Mouse (Mus musculus) myocyte (in vitro differentiated cells): ENCODE data around the gene Ncor2. TPM values are rescaled to one million over a fixed set of nuclear protein-coding genes. Genes with fewer than 3 reads are reported as not detected.
A peak's percentile ranks its signal among the peaks of the same experiment; 100 is the strongest.

ENCODE experiments used
- H3K27me3 ChIP-seq: one replicate; pipeline ENCODE4 v1.6.1; 2011; ENCODE audit not compliant: control insufficient read depth, insufficient read depth, insufficient read length
- H3K36me3 ChIP-seq: one replicate; pipeline ENCODE4 v1.6.1; 2011; ENCODE audit not compliant: control insufficient read depth, insufficient read depth
- H3K4me2 ChIP-seq: one replicate; pipeline ENCODE4 v1.6.1; 2011; ENCODE audit warnings: low read depth, control low read depth
- H3K4me3 ChIP-seq: one replicate; pipeline ENCODE4 v1.5.1; 2011; ENCODE audit warnings: mild to moderate bottlenecking, control low read depth, moderate library complexity
- H3K79me2 ChIP-seq: one replicate; pipeline ENCODE4 v1.6.1; 2011; ENCODE audit not compliant: control insufficient read depth, insufficient read depth
- H3ac ChIP-seq: one replicate; pipeline ENCODE4 v1.6.1; 2011; ENCODE audit not compliant: control insufficient read depth, insufficient read length
- CEBPB ChIP-seq: IDR thresholded peaks from 2 replicates; pipeline ENCODE4 v1.6.1; 2011; ENCODE audit warnings: mild to moderate bottlenecking, moderate library complexity; ENCODE audit not compliant: poor library complexity, insufficient read depth, severe bottlenecking
- E2F4 ChIP-seq: IDR thresholded peaks from one replicate; pipeline ENCODE4 v1.6.1; 2011; ENCODE audit warnings: mild to moderate bottlenecking, control low read depth, moderate library complexity; ENCODE audit not compliant: insufficient read depth
- MAX ChIP-seq: IDR thresholded peaks from one replicate; pipeline ENCODE4 v1.6.1; 2011; ENCODE audit warnings: low read depth, mild to moderate bottlenecking, control low read depth
- MYOD1 ChIP-seq, 3 experiments: IDR thresholded peaks; one replicate each; pipeline ENCODE4 v1.6.1; 2011; ENCODE audit warnings: control low read depth in 2 of 3, low read depth in 2 of 3, mild to moderate bottlenecking in 2 of 3, moderate library complexity in 1 of 3; ENCODE audit not compliant: insufficient read length in 2 of 3, control insufficient read depth in 1 of 3
- MYOG ChIP-seq, 3 experiments: IDR thresholded peaks; one replicate each; pipeline ENCODE4 v1.6.1; 2011; ENCODE audit warnings: control low read depth in 2 of 3, low read depth in 2 of 3, mild to moderate bottlenecking in 2 of 3; ENCODE audit not compliant: insufficient read length in 2 of 3, control insufficient read depth in 1 of 3, insufficient read depth in 1 of 3
- POLR2A ChIP-seq: IDR thresholded peaks from one replicate; pipeline ENCODE4 v1.6.1; 2011; ENCODE audit warnings: low read depth, mild to moderate bottlenecking, control low read depth, moderate library complexity; ENCODE audit not compliant: insufficient read length
- POLR2AphosphoS2 ChIP-seq: IDR thresholded peaks from one replicate; pipeline ENCODE4 v1.6.1; 2011; ENCODE audit warnings: low read depth, control low read depth; ENCODE audit not compliant: insufficient read length
- REST ChIP-seq: IDR thresholded peaks from one replicate; pipeline ENCODE4 v1.6.1; 2011; ENCODE audit warnings: mild to moderate bottlenecking, control low read depth, moderate library complexity; ENCODE audit not compliant: insufficient read depth, insufficient read length
- SRF ChIP-seq: IDR thresholded peaks from one replicate; pipeline ENCODE4 v1.6.1; 2011; ENCODE audit warnings: low read depth; ENCODE audit not compliant: control insufficient read depth, insufficient read length
- TCF12 ChIP-seq: IDR thresholded peaks from one replicate; pipeline ENCODE4 v1.6.1; 2011; ENCODE audit warnings: mild to moderate bottlenecking, control low read depth; ENCODE audit not compliant: poor library complexity, insufficient read depth, severe bottlenecking
- TCF3 ChIP-seq: IDR thresholded peaks from one replicate; pipeline ENCODE4 v1.6.1; 2011; ENCODE audit warnings: low read depth, control low read depth; ENCODE audit not compliant: insufficient read length
- USF1 ChIP-seq: IDR thresholded peaks from one replicate; pipeline ENCODE4 v1.6.1; 2011; ENCODE audit warnings: low read depth, mild to moderate bottlenecking, control low read depth, moderate library complexity
- polyA plus RNA-seq: library from polyadenylated mRNA; unstranded; fragments of >200 nt; fragmentation: generic; extraction: Trizol; gene quantifications from one replicate; pipeline ENCODE4 v1.2.1, GENCODE M21; 2012; ENCODE audit warnings: missing spikeins

Gene Ncor2
- polyA plus RNA-seq, 1 experiment: 127 TPM

DNA sequence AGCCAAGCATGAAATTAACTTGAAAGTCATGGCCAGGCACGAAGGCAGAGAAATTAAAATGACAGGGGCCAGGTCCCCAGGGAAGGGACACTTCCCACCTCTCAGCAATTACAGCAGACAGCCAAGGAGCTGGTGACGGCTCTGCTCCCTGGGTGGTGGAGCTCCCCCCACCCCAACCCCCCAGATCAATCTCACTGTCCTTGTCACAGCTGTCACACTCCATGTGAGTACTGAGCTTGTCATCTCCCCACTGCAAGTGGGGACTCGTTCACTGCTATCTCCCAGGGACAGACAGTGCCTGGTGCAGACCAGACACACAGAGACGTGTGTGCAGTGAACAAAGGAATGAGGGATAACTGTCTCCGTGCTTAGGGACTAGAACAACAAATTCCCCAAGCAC, 85.2 kb downstream of the Ncor2 start:
- Histone ChIP-seq H3K4me3 (no peak overlapping the region), H3K36me3 (peaks cover 29% of the 10 kb centered on the region), H3K27me3 (no peaks in the 10 kb centered on the region), H3ac (no peak overlapping the region), H3K4me2 (no peak overlapping the region), H3K79me2 (peaks cover 7% of the 10 kb centered on the region)
- TF ChIP-seq TCF3: no peak
- no peak for TF ChIP-seq SRF
- no peak for TF ChIP-seq CEBPB

DNA sequence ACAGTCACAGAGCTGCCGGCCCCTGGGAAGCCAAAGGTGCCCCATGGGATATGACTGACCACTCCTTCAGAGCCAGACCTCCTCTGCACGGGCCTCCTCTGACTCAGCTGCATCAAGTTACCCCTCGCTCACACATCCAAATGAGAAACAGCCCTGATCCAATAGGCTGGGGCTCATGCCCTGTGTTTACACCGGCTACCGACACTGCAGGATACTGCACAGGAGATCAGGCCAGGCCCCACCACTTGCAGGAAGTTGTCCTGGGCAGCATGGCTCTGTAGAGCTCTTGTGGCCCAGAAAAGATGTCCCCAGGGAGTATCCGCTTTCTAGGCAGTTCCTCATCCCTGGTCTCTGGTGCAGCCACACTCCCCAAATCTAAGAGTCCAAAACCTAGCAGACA, 90.9 kb downstream of the Ncor2 start:
- no peak overlapping the region for H3ac ChIP-seq
- H3K79me2 ChIP-seq: no peaks in the 10 kb centered on the region
- TF ChIP-seq TCF3: no peak
- no peak for TF ChIP-seq POLR2A
- no peak for TF ChIP-seq USF1
- no peak for TF ChIP-seq CEBPB
- TF ChIP-seq SRF: no peak
- TF ChIP-seq E2F4: no peak
- TF ChIP-seq POLR2AphosphoS2: no peak
- no peak for TF ChIP-seq REST
- TF ChIP-seq MYOG (IDR thresholded peaks at IDR 0.05; ENCODE audit: control insufficient read depth in 1 of 3, insufficient read depth in 1 of 3, insufficient read length in 2 of 3, low read depth in 2 of 3): no peak
- H3K4me3 ChIP-seq: no peak overlapping the region
- H3K4me2 ChIP-seq: no peak overlapping the region
- no peaks in the 10 kb centered on the region for H3K27me3 ChIP-seq
- H3K36me3 ChIP-seq: peaks cover 3% of the 10 kb centered on the region

DNA sequence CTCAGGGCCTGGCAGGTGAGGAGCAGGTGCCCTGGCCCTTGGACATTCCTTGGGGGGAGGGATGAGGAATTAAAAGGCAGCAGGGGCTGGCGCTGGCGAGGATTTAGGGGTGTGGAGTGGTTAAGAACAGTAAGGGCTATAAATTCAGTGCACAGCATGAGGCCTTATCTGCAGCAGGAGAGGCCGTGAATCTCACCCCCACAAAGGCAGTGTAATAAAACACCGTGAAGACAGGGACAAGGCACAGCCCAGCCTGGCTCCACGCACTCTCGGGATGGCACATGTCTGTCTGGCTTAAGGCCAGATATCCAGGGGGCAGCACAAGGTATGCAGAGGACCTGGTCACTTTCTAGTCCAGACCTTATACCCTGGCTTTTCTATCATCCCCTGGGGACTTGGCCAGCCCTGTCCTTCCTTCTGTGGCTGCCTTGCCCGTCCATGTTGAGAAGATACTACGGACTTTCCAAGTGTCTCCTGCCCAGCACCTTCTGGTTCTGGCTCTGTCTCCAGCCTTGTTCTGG, 93.9 kb downstream of the Ncor2 start:
- Histone ChIP-seq H3K36me3 (no peaks in the 10 kb centered on the region), H3K27me3 (no peaks in the 10 kb centered on the region), H3K4me3 (no peak overlapping the region), H3ac (no peak overlapping the region), H3K79me2 (no peaks in the 10 kb centered on the region), H3K4me2 (no peak overlapping the region)
- TF ChIP-seq MAX: no peak
- TF ChIP-seq E2F4: no peak
- no peak for TF ChIP-seq MYOG (IDR thresholded peaks at IDR 0.05; ENCODE audit: control insufficient read depth in 1 of 3, insufficient read depth in 1 of 3, insufficient read length in 2 of 3, low read depth in 2 of 3)
- no peak for TF ChIP-seq SRF
- no peak for TF ChIP-seq USF1
- no peak for TF ChIP-seq POLR2A
- no peak for TF ChIP-seq TCF3
- TF ChIP-seq CEBPB: no peak
- TF ChIP-seq REST: no peak
- TF ChIP-seq POLR2AphosphoS2: no peak
- TF ChIP-seq MYOD1 (IDR thresholded peaks at IDR 0.05; ENCODE audit: control insufficient read depth in 1 of 3, insufficient read length in 2 of 3, low read depth in 2 of 3): no peak
- TF ChIP-seq TCF12: no peak

DNA sequence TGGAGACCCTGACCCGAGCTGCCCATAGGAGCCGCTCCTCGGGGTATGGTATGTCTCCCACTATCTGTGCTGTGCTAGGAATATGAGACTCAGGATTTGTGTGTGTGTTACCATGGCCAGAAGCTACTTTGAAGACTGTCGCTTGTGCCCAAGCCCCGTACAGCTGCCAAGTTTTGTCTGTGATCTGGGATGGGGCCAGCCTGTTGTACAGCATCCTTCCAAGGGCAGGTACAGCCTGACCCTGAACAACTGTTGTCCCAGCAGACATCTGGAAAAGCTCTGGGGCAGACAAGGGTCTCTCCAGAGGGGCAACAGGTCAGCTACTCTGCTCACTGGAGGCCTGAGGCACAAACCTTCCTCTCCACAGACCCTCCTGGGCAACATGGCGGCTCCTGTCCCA, 95.3 kb downstream of the Ncor2 start:
- H3K79me2 ChIP-seq: peaks cover 6% of the 10 kb centered on the region
- no peaks in the 10 kb centered on the region for H3K27me3 ChIP-seq
- no peak for TF ChIP-seq TCF3
- peaks cover 7% of the 10 kb centered on the region for H3K36me3 ChIP-seq
- no peak overlapping the region for H3K4me3 ChIP-seq
- no peak overlapping the region for H3ac ChIP-seq
- no peak overlapping the region for H3K4me2 ChIP-seq

DNA sequence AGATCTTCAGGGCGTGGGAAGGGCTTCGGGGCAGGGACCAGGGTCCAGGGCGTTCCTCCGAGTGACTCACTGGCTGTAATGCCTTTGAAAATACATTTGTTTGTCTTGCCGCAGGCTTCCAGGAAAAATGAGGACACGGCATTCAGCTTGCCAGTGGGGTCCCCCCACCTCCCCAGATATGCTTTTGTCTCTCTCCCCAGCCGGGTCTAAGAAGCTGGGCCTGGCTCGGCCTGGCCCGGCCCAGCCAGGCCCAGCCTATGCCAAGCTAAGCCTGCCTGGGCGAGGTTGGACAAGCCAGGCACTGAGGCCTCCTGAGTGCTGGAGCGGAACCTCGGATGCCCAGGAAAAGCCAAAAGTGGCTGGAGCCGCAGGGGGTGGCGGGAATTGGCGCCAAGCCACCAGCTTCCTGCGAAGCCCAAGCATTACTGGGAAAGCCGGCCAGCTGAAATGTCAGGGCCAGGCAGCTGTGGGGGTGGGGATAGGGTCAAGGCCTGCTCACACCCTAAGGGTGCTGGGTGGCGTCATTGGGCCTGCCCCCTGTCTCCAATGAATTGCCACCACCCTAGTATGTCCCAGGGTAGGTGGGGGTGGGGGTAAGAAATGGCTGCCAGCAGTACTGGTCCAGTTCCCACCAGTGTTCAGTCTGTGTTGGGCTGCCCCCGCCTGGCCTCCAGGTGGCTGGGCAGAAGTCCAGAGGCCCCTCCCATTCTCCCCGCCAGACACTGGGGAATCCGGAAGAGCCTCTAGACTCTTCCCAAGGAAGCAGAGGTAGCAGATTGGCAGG, 97.5 kb downstream of the Ncor2 start:
- TF ChIP-seq MYOD1 (IDR thresholded peaks at IDR 0.05; ENCODE audit: control insufficient read depth in 1 of 3, insufficient read length in 2 of 3, low read depth in 2 of 3) (peak in 2 of 3 experiments; percentile 35 to 76), SRF (peak; percentile 83), TCF3 (peak; percentile 26), CEBPB (0 out of 2 replicates have a peak, but pooled peaks have one; percentile 4), MYOG (IDR thresholded peaks at IDR 0.05; ENCODE audit: control insufficient read depth in 1 of 3, insufficient read depth in 1 of 3, insufficient read length in 2 of 3, low read depth in 2 of 3) (peak in 2 of 3 experiments; percentile 58 to 83), POLR2AphosphoS2 (no peak), POLR2A (no peak)
- Histone ChIP-seq H3K4me3 (no peak overlapping the region), H3K79me2 (peaks cover 21% of the 10 kb centered on the region), H3K27me3 (no peaks in the 10 kb centered on the region), H3ac (no peak overlapping the region), H3K4me2 (peak overlapping the region; percentile 93), H3K36me3 (peaks cover 13% of the 10 kb centered on the region)

DNA sequence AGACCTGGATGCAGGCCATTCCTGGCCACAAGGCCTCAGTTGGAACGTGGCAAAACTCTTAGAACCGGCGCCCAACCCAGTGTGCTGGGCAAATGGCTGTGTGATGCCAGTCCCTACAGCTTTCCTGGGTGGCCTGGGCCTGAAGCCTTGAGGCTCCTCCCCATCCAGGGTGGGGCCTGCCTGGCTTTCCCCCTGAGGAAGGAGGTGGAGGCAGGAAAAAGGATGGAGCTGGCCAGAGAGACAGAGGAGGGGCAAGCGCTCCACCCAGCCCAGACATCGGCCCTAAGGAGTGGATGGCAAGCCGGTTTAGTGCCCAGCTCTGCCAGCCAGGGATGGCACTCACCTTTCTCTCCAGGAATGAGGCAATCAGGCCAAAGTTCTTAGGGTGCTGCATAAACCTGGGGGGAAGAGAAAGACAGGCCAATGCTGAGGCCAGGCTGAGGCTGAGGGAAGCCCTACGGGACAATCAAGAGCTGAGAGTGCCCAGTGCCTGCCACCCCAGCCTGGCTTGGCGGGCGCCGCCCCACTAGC, 98.2 kb downstream of the Ncor2 start:
- Histone ChIP-seq H3K4me3 (no peak overlapping the region), H3K4me2 (peak overlapping the region; percentile 93), H3ac (no peak overlapping the region), H3K79me2 (peaks cover 21% of the 10 kb centered on the region), H3K36me3 (peaks cover 13% of the 10 kb centered on the region), H3K27me3 (no peaks in the 10 kb centered on the region)
- TF ChIP-seq REST (no peak), POLR2AphosphoS2 (peak; percentile 50), POLR2A (peak; percentile 52), MYOG (IDR thresholded peaks at IDR 0.05; ENCODE audit: control insufficient read depth in 1 of 3, insufficient read depth in 1 of 3, insufficient read length in 2 of 3, low read depth in 2 of 3) (no peak)
